Mouse (Mus musculus): ENCODE data around the gene Zfp639. TPM values are rescaled to one million over a fixed set of nuclear protein-coding genes. Genes with fewer than 3 reads are reported as not detected.

The Zfp639 gene
- polyA plus RNA-seq, 1 experiment from 2014 or later = 40.7 TPM

DNA sequence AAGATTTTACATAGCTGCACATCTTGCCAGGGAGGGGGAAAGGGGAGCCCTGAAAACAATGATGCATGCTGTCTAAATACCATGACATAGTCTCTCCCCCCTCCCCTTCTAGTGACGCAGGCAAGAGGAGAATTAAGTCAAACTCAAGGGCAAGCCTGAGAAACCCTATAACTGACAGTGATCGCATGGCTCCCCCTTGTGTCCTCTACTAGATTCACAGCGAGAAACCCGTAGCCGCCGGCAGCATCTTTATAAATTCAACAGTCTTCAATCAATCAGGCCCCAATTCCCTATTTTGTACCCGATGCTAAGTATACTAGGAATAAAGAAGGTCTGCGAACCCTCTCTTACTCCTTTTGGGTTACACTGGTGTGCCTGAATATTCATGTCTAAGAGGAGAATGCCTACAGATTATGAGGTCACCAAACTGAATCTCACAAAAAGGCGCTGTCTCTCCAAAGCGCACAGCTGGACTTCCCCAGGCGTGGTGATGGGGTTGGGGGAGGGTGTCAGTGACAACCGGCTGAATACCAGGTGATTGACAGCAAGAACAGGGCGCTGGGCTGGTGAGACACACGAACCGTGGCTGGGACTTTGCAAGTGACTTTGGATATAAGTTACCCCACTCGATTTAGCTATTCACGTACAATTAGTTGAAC lies 1.3 kb upstream of the Zfp639 start:
- Histone ChIP-seq H3K9ac (no peak overlapping the region), H3K4me1 (peaks cover 25% of the 10 kb centered on the region), H3K9me3 (no peaks in the 10 kb centered on the region), H3K4me3 (no peak overlapping the region; the same call in 1 of the 2 replicates), H3K27me3 (no peaks in the 10 kb centered on the region), H3K36me3 (peaks cover 6% of the 10 kb centered on the region), H3K27ac (no peak overlapping the region), H3K4me2 (replicated peaks) (peak overlapping the region; percentile 72)
- ATAC-seq (ENCODE audit: low FRiP score, low read depth) = no peak
- 2% methylated on average over 17 of the region's 17 CpGs for WGBS

DNA sequence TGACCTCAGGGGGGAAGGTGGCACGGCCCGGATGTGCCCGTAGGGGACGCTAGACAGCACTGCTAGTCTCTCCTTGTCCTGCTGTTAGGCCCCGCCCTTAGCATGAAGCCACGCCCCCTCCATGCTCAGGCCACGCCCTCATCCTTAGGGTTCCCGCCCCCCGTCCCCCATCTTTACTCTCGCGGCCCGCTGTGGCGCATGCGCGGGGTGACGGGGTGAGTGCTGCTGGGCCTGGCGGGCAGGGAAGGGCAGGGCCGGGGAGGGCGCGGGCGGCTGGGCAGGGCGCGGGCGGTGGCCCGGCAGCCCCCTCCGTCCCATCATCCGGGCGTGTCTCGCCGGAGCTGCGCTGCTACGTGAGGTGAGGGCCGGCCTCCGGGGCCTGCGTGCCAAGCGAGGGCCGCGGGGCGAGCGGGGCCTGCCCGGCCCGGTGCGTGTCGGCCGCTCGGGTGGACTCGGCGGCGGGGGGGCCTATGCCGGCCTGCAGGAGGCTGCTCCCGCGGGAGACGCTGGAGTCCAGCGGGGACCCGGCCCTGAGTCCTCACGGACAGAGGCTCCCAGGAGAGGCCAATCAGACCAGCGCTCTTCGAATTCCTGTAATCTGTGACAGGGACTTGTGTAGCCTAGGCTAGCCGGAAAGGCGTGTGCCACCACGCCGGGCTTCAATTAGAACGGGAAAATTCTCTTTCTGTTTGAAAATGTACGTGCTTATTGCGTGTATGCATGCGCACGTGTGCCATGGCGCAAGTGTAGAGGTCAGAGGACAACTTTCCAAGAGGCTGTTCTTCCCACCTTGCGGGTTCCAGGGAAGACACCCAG lies 524 bp downstream of the Zfp639 start:
- Histone ChIP-seq H3K4me2 (replicated peaks) (peak overlapping the region; percentile 72), H3K27me3 (no peaks in the 10 kb centered on the region), H3K36me3 (peaks cover 14% of the 10 kb centered on the region), H3K27ac (peak overlapping the region; percentile 44; the same call in 1 of the 2 replicates), H3K4me3 (peak overlapping the region; percentile 82), H3K9ac (peak overlapping the region; percentile 93), H3K4me1 (peaks cover 25% of the 10 kb centered on the region), H3K9me3 (no peaks in the 10 kb centered on the region)
- peak; percentile 90 for ATAC-seq (ENCODE audit: low FRiP score, low read depth)
- WGBS = under 1% methylated on average over 61 of the region's 69 CpGs

DNA sequence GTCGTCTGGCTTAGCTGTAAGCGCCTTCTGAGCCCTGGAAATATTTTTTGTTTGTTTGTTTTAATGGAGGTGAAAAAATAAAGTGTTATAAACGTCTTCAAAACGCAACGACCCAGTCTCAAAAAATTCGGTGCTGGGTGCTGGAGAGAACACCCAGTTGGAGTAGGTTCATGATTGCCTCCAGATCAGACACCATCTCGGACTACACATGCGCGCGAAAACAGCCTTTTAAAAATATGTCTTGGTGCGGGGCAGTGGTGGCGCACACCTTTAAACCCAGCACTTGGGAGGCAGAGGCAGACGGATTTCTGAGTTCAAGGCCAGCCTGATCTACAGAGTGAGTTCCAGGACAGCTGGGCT lies 1.1 kb downstream of the Zfp639 start:
- Histone ChIP-seq H3K9ac (peak overlapping the region; percentile 93), H3K4me3 (peak overlapping the region; percentile 82), H3K27me3 (no peaks in the 10 kb centered on the region), H3K27ac (no peak overlapping the region; the same call in 1 of the 2 replicates), H3K4me1 (peaks cover 25% of the 10 kb centered on the region), H3K9me3 (no peaks in the 10 kb centered on the region), H3K4me2 (replicated peaks) (peak overlapping the region; percentile 72), H3K36me3 (peaks cover 19% of the 10 kb centered on the region)
- ATAC-seq (ENCODE audit: low FRiP score, low read depth) = no peak
- WGBS = 5% methylated on average over 13 of the region's 13 CpGs

DNA sequence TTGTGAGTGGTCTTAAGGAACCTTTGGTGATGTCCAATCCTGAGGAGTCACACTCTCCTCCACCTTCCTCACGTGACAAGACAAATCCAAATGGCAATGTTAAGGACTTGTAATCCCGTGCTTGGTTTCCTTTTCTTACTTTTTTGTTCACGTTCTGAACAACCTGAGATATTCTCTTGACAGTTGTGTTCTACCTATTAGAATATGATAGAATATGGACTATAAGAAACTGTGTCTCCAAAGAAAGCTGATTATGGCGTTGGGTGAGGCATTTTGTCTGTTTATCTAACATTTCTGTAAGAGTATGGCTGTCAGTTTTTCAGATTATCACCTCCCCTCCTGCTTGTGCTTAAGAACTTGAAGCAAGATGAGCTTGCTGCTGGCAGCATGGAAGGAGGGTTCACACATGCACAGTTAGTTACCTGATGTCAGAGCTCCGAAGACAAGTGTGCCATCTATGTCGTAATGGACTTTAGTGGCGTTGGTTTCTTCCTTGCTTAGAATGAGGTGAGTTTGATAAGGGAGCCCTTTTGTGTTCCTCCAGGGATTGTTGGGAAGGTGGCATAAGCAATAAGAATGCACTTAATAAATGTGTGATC lies 2.7 kb downstream of the Zfp639 start:
- no peak overlapping the region for H3K27ac ChIP-seq
- H3K9me3 ChIP-seq = no peaks in the 10 kb centered on the region
- 93% methylated on average over 7 of the region's 7 CpGs for WGBS
- ATAC-seq (ENCODE audit: low FRiP score, low read depth) = no peak
- H3K36me3 ChIP-seq = peaks cover 36% of the 10 kb centered on the region
- H3K4me3 ChIP-seq = no peak overlapping the region
- no peak overlapping the region for H3K9ac ChIP-seq
- H3K4me1 ChIP-seq = peaks cover 22% of the 10 kb centered on the region
- H3K27me3 ChIP-seq = no peaks in the 10 kb centered on the region
- no peak overlapping the region for H3K4me2 ChIP-seq (replicated peaks)

DNA sequence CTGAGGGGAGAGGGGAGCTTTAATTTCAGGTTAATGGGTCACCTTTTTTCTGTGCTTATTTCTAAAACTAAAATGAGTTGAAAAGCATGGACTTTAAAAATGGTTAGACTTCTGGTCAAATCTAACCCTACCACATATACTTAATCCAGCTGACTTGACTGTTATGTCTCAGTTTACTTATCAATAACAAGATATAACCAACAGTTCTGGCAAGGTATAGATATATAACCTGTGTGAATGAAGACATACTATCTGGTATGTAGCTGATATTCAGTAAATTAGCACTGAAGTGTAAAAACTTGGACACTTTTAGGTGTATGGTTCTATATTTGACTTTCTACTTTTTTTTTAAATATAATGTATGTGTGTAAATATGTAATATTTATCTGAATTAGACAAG lies 3.5 kb downstream of the Zfp639 start:
- no peak for ATAC-seq (ENCODE audit: low FRiP score, low read depth)
- Histone ChIP-seq H3K9ac (no peak overlapping the region), H3K4me2 (replicated peaks) (no peak overlapping the region), H3K27me3 (no peaks in the 10 kb centered on the region), H3K36me3 (peaks cover 42% of the 10 kb centered on the region), H3K4me1 (peaks cover 22% of the 10 kb centered on the region), H3K4me3 (no peak overlapping the region), H3K9me3 (no peaks in the 10 kb centered on the region), H3K27ac (no peak overlapping the region)

DNA sequence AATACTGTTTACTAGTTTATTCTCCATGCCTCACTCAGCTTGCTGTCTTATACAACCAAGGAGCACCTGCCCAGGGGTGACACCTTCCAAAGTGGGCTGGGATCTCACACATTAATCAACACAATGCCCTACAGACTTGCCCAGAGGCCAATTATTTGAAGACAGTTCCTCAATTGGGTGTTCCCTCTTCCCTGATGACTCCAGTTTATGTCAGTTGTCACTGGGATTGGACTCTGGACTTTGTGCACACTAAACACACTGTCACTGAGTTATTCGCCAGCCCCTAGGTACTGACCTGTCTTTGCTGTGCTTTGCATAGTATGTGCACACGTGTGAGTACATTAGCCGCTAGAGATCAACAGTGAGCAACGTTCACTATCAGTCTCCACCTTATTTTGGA lies 17.1 kb downstream of the Zfp639 start:
- Histone ChIP-seq H3K4me2 (replicated peaks) (no peak overlapping the region), H3K27ac (no peak overlapping the region), H3K9me3 (peaks cover 12% of the 10 kb centered on the region; the same call in 1 of the 2 replicates), H3K36me3 (peaks cover 37% of the 10 kb centered on the region), H3K27me3 (no peaks in the 10 kb centered on the region), H3K9ac (no peak overlapping the region), H3K4me1 (peaks cover 6% of the 10 kb centered on the region), H3K4me3 (no peak overlapping the region)
- 92% methylated on average over 4 of the region's 4 CpGs for WGBS
- ATAC-seq (ENCODE audit: low FRiP score, low read depth) = no peak

DNA sequence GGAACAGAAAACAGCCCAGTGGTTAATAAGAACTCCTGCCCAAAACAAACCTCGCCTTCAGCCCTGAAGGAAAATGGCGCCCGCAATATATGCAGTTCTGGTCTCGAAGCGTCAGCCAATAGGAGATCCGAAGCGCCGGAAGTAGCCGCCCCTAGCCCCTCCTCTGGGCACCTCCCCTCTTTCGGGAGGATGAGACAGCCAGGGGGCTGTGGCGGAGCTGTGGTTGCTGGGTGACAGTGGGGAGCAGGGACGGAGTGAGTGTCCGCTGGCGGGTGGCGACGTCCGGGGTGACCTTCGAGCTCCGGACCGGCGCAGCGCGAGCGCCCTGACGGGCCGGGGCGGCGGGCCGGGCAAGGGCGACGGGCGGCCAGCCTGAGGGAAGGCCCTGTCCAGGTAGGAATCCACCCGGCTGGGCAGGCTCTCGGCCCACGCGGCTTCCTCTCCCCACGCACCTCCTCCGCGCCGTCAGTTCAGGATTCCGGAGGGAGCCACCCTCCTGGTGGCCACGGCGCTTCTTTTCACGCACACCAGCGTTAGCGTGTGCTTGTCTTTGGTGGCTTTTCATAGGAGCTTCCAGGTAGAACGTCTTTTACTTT lies 19.3 kb downstream of the Zfp639 start, which contains the start of gene Mfn1:
TSS of gene Mfn1 (plus strand) at position 163 of the 596 bp plus-strand sequence.
- under 1% methylated on average over 42 of the region's 47 CpGs for WGBS
- Histone ChIP-seq H3K4me2 (replicated peaks) (peak within 1 kb of the TSS; percentile 68), H3K4me3 (peak within 1 kb of the TSS; percentile 88), H3K27ac (peak within 1 kb of the TSS; percentile 33; the same call in 1 of the 2 replicates), H3K36me3 (peaks cover 31% of the 10 kb centered on the region), H3K4me1 (peaks cover 6% of the 10 kb centered on the region), H3K9ac (peak within 1 kb of the TSS; percentile 83), H3K27me3 (no peaks in the 10 kb centered on the region), H3K9me3 (peaks cover 7% of the 10 kb centered on the region; the same call in 1 of the 2 replicates)
- ATAC-seq (ENCODE audit: low FRiP score, low read depth) = peak; percentile 99

DNA sequence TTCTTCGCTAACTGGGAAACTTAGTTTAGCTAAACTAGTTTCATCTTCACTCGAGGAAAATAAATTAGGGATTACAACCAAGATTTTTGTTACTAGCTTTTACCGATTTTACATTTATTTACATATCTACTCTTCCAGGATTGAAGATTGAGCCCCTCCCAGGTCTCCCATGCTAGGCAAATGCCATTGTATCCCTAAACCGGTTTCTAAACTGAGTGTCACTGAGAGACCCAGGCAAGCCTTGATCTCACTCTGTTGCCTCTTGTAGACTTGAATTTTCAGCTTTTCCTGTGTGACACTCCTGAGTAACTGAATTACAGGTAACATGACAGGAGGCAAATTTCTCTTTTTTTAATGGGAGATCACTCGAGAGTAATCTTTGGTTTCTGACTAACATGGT lies 20.0 kb downstream of the Zfp639 start:
- Histone ChIP-seq H3K9ac (peak overlapping the region; percentile 83), H3K4me2 (replicated peaks) (peak overlapping the region; percentile 68), H3K36me3 (peaks cover 37% of the 10 kb centered on the region), H3K27ac (no peak overlapping the region), H3K27me3 (no peaks in the 10 kb centered on the region), H3K9me3 (peaks cover 7% of the 10 kb centered on the region; the same call in 1 of the 2 replicates), H3K4me3 (peak overlapping the region; percentile 88), H3K4me1 (peaks cover 6% of the 10 kb centered on the region)
- no peak for ATAC-seq (ENCODE audit: low FRiP score, low read depth)
- 12% methylated on average over 5 of the region's 5 CpGs for WGBS

DNA sequence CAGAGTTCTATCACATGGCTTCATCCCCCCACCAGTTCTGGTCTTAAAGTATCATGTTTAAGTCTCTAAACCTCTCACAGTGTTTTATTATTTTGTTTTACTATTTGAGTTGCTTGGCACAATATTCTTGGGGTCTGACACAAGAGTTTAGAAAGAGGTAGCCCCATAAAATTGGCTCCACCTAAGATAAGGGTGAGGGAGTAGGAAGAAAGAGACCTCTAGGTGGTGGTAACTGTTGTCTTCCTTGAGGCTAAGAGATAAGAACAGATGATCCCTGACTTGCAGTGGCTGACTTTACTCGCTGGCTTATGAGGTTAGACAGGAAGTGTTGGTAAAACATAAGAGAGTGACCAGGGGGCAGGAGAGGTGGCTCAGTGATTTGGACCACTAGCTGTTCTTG lies 25.6 kb downstream of the Zfp639 start:
- Histone ChIP-seq H3K4me3 (no peak overlapping the region), H3K36me3 (peaks cover 73% of the 10 kb centered on the region), H3K27ac (no peak overlapping the region), H3K9me3 (no peaks in the 10 kb centered on the region), H3K4me1 (no peaks in the 10 kb centered on the region; the same call in 1 of the 2 replicates), H3K4me2 (replicated peaks) (no peak overlapping the region), H3K9ac (no peak overlapping the region), H3K27me3 (no peaks in the 10 kb centered on the region)
- ATAC-seq (ENCODE audit: low FRiP score, low read depth) = no peak
- WGBS = 79% methylated on average over 1 of the region's 1 CpGs

DNA sequence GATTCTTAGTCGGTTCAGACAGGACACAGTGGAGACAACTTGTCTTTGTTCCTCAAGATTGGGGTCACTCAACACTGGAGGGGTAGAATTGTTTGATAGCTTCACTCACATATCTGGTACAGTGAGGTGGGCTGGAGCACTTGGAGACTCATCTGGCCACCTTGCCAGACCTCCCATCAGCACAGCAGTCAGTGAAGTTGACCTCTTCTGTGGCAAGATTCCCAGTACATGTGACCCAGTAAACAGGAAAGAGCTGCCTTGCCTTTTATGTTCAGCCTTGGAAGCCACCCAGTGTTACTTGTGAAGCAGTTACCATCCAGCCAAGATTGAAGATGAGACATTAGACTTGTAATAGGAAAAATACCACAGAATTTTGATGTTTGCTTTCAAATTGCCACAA lies 27.5 kb downstream of the Zfp639 start:
- no peak overlapping the region for H3K27ac ChIP-seq
- no peak overlapping the region for H3K4me3 ChIP-seq
- no peak overlapping the region for H3K4me2 ChIP-seq (replicated peaks)
- no peaks in the 10 kb centered on the region for H3K4me1 ChIP-seq
- no peak for ATAC-seq (ENCODE audit: low FRiP score, low read depth)
- H3K36me3 ChIP-seq = peaks cover 76% of the 10 kb centered on the region
- H3K9ac ChIP-seq = no peak overlapping the region
- H3K9me3 ChIP-seq = no peaks in the 10 kb centered on the region
- 95% methylated on average over 1 of the region's 1 CpGs for WGBS
- no peaks in the 10 kb centered on the region for H3K27me3 ChIP-seq

DNA sequence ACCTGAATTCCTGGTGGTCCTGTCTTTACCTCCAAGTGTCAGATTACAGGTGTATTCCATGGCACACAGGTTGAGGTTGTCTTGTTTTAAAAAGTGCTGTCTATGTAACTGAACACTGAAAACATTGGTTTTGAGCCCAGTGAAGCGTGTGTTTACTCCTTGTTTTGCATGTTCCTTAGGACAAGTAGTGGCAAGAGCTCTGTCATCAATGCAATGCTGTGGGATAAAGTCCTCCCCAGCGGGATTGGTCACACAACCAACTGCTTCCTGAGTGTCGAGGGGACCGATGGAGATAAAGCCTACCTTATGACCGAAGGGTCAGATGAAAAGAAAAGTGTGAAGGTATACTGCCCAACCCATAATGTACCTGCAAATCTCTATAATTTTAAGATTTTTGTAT lies 28.0 kb downstream of the Zfp639 start:
- Histone ChIP-seq H3K4me1 (no peaks in the 10 kb centered on the region), H3K4me2 (replicated peaks) (no peak overlapping the region), H3K27me3 (no peaks in the 10 kb centered on the region), H3K9ac (no peak overlapping the region), H3K9me3 (no peaks in the 10 kb centered on the region), H3K27ac (no peak overlapping the region), H3K4me3 (no peak overlapping the region), H3K36me3 (peaks cover 78% of the 10 kb centered on the region)
- WGBS = 89% methylated on average over 5 of the region's 5 CpGs
- no peak for ATAC-seq (ENCODE audit: low FRiP score, low read depth)

DNA sequence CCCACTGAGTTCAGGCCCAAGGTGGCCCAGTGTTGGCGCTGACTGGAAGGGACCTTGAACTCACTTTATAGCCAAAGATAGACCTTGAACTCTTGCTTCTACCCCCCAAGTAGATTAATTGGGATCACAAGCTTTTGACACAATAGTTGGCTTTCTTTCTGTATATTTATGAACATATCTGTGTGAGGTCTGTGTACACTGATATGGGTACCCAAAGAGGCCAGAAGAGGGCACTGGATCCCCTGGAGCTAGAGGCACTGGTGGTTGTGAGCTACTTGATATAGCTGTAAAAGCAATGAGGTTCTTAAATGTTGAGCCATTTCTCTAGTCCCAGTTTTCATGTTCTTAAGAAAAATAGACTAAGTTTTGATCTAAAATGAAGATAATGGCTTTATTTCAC lies 43.0 kb downstream of the Zfp639 start:
- no peak overlapping the region for H3K4me3 ChIP-seq

More for the DNA sequence above, 43.0 kb downstream of the Zfp639 start:
- Histone ChIP-seq H3K9me3 (no peaks in the 10 kb centered on the region), H3K9ac (no peak overlapping the region), H3K4me1 (no peaks in the 10 kb centered on the region), H3K27ac (no peak overlapping the region), H3K27me3 (no peaks in the 10 kb centered on the region), H3K36me3 (peaks cover 53% of the 10 kb centered on the region), H3K4me2 (replicated peaks) (no peak overlapping the region)
- ATAC-seq (ENCODE audit: low FRiP score, low read depth) = no peak
- WGBS = 97% methylated on average over 1 of the region's 1 CpGs
